Mouse (Mus musculus): ENCODE results near the gene Card19.

- TF ChIP-seq CTCF (IDR thresholded peaks at IDR 0.05; ENCODE audit: low read depth) (no peak), EP300 (IDR thresholded peaks at IDR 0.05; ENCODE audit: low read depth) (no peak)
Observed at GRCm38 (mm10) chr13:49246626-49247025, 30.8 kb upstream of the Card19 start.
